Mouse (Mus musculus) ovary, adult 18-20 months (tissue): ENCODE data around the gene Olig1.

Experiments
- DNase-seq: peaks from one replicate; pipeline ENCODE4 v3.0.0; 2022; ENCODE audit warnings: low spot score, mixed read lengths

Olig1 gene

GRCm38 (mm10) chr16:91309872-91310271, 40.3 kb downstream of the Olig1 start:
- no peak for DNase-seq

- DNase-seq: no peak
Observed at GRCm38 (mm10) chr16:91312921-91313320, 43.3 kb downstream of the Olig1 start.

- peak; percentile 42 for DNase-seq
Observed at GRCm38 (mm10) chr16:91314114-91314775, 44.7 kb downstream of the Olig1 start.

DNA sequence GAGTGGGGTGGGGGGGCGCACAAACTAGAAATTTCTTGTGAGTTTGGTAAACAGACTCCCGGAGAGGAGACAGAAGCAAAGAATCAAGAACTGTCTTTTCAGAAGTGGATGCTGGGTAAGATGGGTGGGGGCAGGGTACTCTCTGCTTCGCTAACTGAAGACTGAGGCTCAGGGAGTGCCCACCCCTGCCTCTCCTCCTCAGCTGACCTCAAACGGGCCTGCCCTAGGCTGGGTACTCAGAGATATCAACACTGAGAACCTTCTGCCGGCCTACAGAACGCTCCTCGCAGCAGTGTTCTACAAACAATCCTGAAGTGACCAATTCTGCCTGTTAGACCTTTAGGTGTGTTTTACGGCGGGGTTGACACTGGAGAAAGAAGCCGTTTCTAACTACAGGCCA, 50.6 kb downstream of the Olig1 start:
- no peak for DNase-seq

GRCm38 (mm10) chr16:91320608-91321007, 51.0 kb downstream of the Olig1 start:
- no peak for DNase-seq
